Mouse (Mus musculus): ENCODE results near the gene Bbs9. TPM values are rescaled to one million over a fixed set of nuclear protein-coding genes. Genes with fewer than 3 reads are reported as not detected.

Bbs9 gene
- polyA plus RNA-seq, 1 experiment from 2014 or later: 12.3 TPM

- Histone ChIP-seq H3K4me2 (replicated peaks; ENCODE audit: low read depth, low read length) (no peak overlapping the region), H3K9me3 (ENCODE audit: control insufficient read depth, low read length) (no peaks in the 10 kb centered on the region), H3K4me1 (ENCODE audit: control insufficient read depth, insufficient read depth, low read length) (no peaks in the 10 kb centered on the region), H3K4me3 (ENCODE audit: low read length) (no peak overlapping the region), H3K9ac (ENCODE audit: low read depth, low read length) (no peak overlapping the region), H3K36me3 (ENCODE audit: control insufficient read depth, insufficient read depth, low read length) (no peaks in the 10 kb centered on the region), H3K27ac (ENCODE audit: low read depth, low read length) (no peak overlapping the region), H3K27me3 (ENCODE audit: control insufficient read depth, insufficient read depth, low read length) (no peaks in the 10 kb centered on the region)
- WGBS: 55% methylated on average over 9 of the region's 9 CpGs
- ATAC-seq (ENCODE audit: low FRiP score, low TSS enrichment): 0 out of 2 replicates have a peak, but pooled peaks have one; percentile 66
Measured at GRCm38 (mm10) chr9:22624966-22625365, 149.5 kb downstream of the Bbs9 start.

- Histone ChIP-seq H3K4me3 (ENCODE audit: low read length) (no peak overlapping the region), H3K9me3 (ENCODE audit: control insufficient read depth, low read length) (no peaks in the 10 kb centered on the region), H3K4me1 (ENCODE audit: control insufficient read depth, insufficient read depth, low read length) (no peaks in the 10 kb centered on the region), H3K27me3 (ENCODE audit: control insufficient read depth, insufficient read depth, low read length) (no peaks in the 10 kb centered on the region), H3K36me3 (ENCODE audit: control insufficient read depth, insufficient read depth, low read length) (no peaks in the 10 kb centered on the region), H3K4me2 (replicated peaks; ENCODE audit: low read depth, low read length) (no peak overlapping the region), H3K9ac (ENCODE audit: low read depth, low read length) (no peak overlapping the region), H3K27ac (ENCODE audit: low read depth, low read length) (no peak overlapping the region)
- no peak for ATAC-seq (ENCODE audit: low FRiP score, low TSS enrichment)
- 86% methylated on average over 3 of the region's 3 CpGs for WGBS
Measured at GRCm38 (mm10) chr9:22626014-22626413, 150.5 kb downstream of the Bbs9 start.

- H3K9me3 ChIP-seq (ENCODE audit: control insufficient read depth, low read length): no peaks in the 10 kb centered on the region
- no peak overlapping the region for H3K4me3 ChIP-seq (ENCODE audit: low read length)
- H3K4me2 ChIP-seq (replicated peaks; ENCODE audit: low read depth, low read length): no peak overlapping the region
- 56% methylated on average over 3 of the region's 3 CpGs for WGBS
- 0 out of 2 replicates have a peak, but pooled peaks have one; percentile 69 for ATAC-seq (ENCODE audit: low FRiP score, low TSS enrichment)
- no peaks in the 10 kb centered on the region for H3K36me3 ChIP-seq (ENCODE audit: control insufficient read depth, insufficient read depth, low read length)
- H3K9ac ChIP-seq (ENCODE audit: low read depth, low read length): no peak overlapping the region
- H3K4me1 ChIP-seq (ENCODE audit: control insufficient read depth, insufficient read depth, low read length): no peaks in the 10 kb centered on the region
- H3K27ac ChIP-seq (ENCODE audit: low read depth, low read length): no peak overlapping the region
- no peaks in the 10 kb centered on the region for H3K27me3 ChIP-seq (ENCODE audit: control insufficient read depth, insufficient read depth, low read length)
Measured at GRCm38 (mm10) chr9:22627912-22628311, 152.4 kb downstream of the Bbs9 start.

- H3K36me3 ChIP-seq (ENCODE audit: control insufficient read depth, insufficient read depth, low read length): no peaks in the 10 kb centered on the region
- no peak overlapping the region for H3K27ac ChIP-seq (ENCODE audit: low read depth, low read length)
- H3K4me1 ChIP-seq (ENCODE audit: control insufficient read depth, insufficient read depth, low read length): no peaks in the 10 kb centered on the region
- ATAC-seq (ENCODE audit: low FRiP score, low TSS enrichment): no peak
- no peak overlapping the region for H3K9ac ChIP-seq (ENCODE audit: low read depth, low read length)
- 86% methylated on average over 9 of the region's 9 CpGs for WGBS
- no peak overlapping the region for H3K4me2 ChIP-seq (replicated peaks; ENCODE audit: low read depth, low read length)
- no peaks in the 10 kb centered on the region for H3K9me3 ChIP-seq (ENCODE audit: control insufficient read depth, low read length)
- H3K27me3 ChIP-seq (ENCODE audit: control insufficient read depth, insufficient read depth, low read length): no peaks in the 10 kb centered on the region
- no peak overlapping the region for H3K4me3 ChIP-seq (ENCODE audit: low read length)
Measured at GRCm38 (mm10) chr9:22632800-22633485, 157.4 kb downstream of the Bbs9 start.

GRCm38 (mm10) chr9:22638502-22638901, 163.0 kb downstream of the Bbs9 start:
- H3K9me3 ChIP-seq (ENCODE audit: control insufficient read depth, low read length): no peaks in the 10 kb centered on the region
- no peaks in the 10 kb centered on the region for H3K27me3 ChIP-seq (ENCODE audit: control insufficient read depth, insufficient read depth, low read length)
- H3K36me3 ChIP-seq (ENCODE audit: control insufficient read depth, insufficient read depth, low read length): no peaks in the 10 kb centered on the region
- H3K4me3 ChIP-seq (ENCODE audit: low read length): no peak overlapping the region
- H3K4me1 ChIP-seq (ENCODE audit: control insufficient read depth, insufficient read depth, low read length): peaks cover 6% of the 10 kb centered on the region; the same call in 1 of the 2 replicates
- ATAC-seq (ENCODE audit: low FRiP score, low TSS enrichment): no peak
- H3K4me2 ChIP-seq (replicated peaks; ENCODE audit: low read depth, low read length): no peak overlapping the region
- WGBS: 95% methylated on average over 5 of the region's 5 CpGs
- H3K9ac ChIP-seq (ENCODE audit: low read depth, low read length): no peak overlapping the region
- no peak overlapping the region for H3K27ac ChIP-seq (ENCODE audit: low read depth, low read length)

GRCm38 (mm10) chr9:22640683-22641431, 165.3 kb downstream of the Bbs9 start:
- H3K27ac ChIP-seq (ENCODE audit: low read depth, low read length): peak overlapping the region; percentile 52; the same call in 1 of the 2 replicates

GRCm38 (mm10) chr9:22645844-22646390, 170.4 kb downstream of the Bbs9 start:
- H3K4me1 ChIP-seq (ENCODE audit: control insufficient read depth, insufficient read depth, low read length): peaks cover 3% of the 10 kb centered on the region; the same call in 1 of the 2 replicates
- H3K9me3 ChIP-seq (ENCODE audit: control insufficient read depth, low read length): no peaks in the 10 kb centered on the region
- no peaks in the 10 kb centered on the region for H3K27me3 ChIP-seq (ENCODE audit: control insufficient read depth, insufficient read depth, low read length)
- H3K36me3 ChIP-seq (ENCODE audit: control insufficient read depth, insufficient read depth, low read length): no peaks in the 10 kb centered on the region
- 90% methylated on average over 6 of the region's 6 CpGs for WGBS
- H3K4me2 ChIP-seq (replicated peaks; ENCODE audit: low read depth, low read length): no peak overlapping the region
- H3K4me3 ChIP-seq (ENCODE audit: low read length): no peak overlapping the region
- H3K9ac ChIP-seq (ENCODE audit: low read depth, low read length): no peak overlapping the region
- no peak for ATAC-seq (ENCODE audit: low FRiP score, low TSS enrichment)
- H3K27ac ChIP-seq (ENCODE audit: low read depth, low read length): no peak overlapping the region

More at GRCm38 (mm10) chr9:22640683-22641431, 165.3 kb downstream of the Bbs9 start:
- WGBS: 24% methylated on average over 13 of the region's 13 CpGs
- Histone ChIP-seq H3K9me3 (ENCODE audit: control insufficient read depth, low read length) (no peaks in the 10 kb centered on the region), H3K4me3 (ENCODE audit: low read length) (no peak overlapping the region), H3K4me1 (ENCODE audit: control insufficient read depth, insufficient read depth, low read length) (peaks cover 6% of the 10 kb centered on the region; the same call in 1 of the 2 replicates), H3K4me2 (replicated peaks; ENCODE audit: low read depth, low read length) (no peak overlapping the region), H3K9ac (ENCODE audit: low read depth, low read length) (no peak overlapping the region), H3K27me3 (ENCODE audit: control insufficient read depth, insufficient read depth, low read length) (no peaks in the 10 kb centered on the region), H3K36me3 (ENCODE audit: control insufficient read depth, insufficient read depth, low read length) (no peaks in the 10 kb centered on the region)
- no peak for ATAC-seq (ENCODE audit: low FRiP score, low TSS enrichment)

- ATAC-seq (ENCODE audit: low FRiP score, low TSS enrichment): no peak
- no peak overlapping the region for H3K27ac ChIP-seq (ENCODE audit: low read depth, low read length)
Measured at GRCm38 (mm10) chr9:22646461-22646860, 170.9 kb downstream of the Bbs9 start.

GRCm38 (mm10) chr9:22648163-22648562, 172.6 kb downstream of the Bbs9 start:
- H3K4me3 ChIP-seq (ENCODE audit: low read length): no peak overlapping the region
- H3K4me1 ChIP-seq (ENCODE audit: control insufficient read depth, insufficient read depth, low read length): no peaks in the 10 kb centered on the region
- no peak for ATAC-seq (ENCODE audit: low FRiP score, low TSS enrichment)
- H3K9ac ChIP-seq (ENCODE audit: low read depth, low read length): no peak overlapping the region
- H3K4me2 ChIP-seq (replicated peaks; ENCODE audit: low read depth, low read length): no peak overlapping the region
- 97% methylated on average over 3 of the region's 3 CpGs for WGBS
- H3K36me3 ChIP-seq (ENCODE audit: control insufficient read depth, insufficient read depth, low read length): no peaks in the 10 kb centered on the region
- no peak overlapping the region for H3K27ac ChIP-seq (ENCODE audit: low read depth, low read length)
- H3K9me3 ChIP-seq (ENCODE audit: control insufficient read depth, low read length): no peaks in the 10 kb centered on the region
- no peaks in the 10 kb centered on the region for H3K27me3 ChIP-seq (ENCODE audit: control insufficient read depth, insufficient read depth, low read length)

More at GRCm38 (mm10) chr9:22646461-22646860, 170.9 kb downstream of the Bbs9 start:
- no peaks in the 10 kb centered on the region for H3K27me3 ChIP-seq (ENCODE audit: control insufficient read depth, insufficient read depth, low read length)
- no peak overlapping the region for H3K9ac ChIP-seq (ENCODE audit: low read depth, low read length)
- no peaks in the 10 kb centered on the region for H3K9me3 ChIP-seq (ENCODE audit: control insufficient read depth, low read length)
- no peak overlapping the region for H3K4me2 ChIP-seq (replicated peaks; ENCODE audit: low read depth, low read length)
- H3K4me1 ChIP-seq (ENCODE audit: control insufficient read depth, insufficient read depth, low read length): no peaks in the 10 kb centered on the region
- WGBS: 89% methylated on average over 3 of the region's 3 CpGs
- H3K36me3 ChIP-seq (ENCODE audit: control insufficient read depth, insufficient read depth, low read length): no peaks in the 10 kb centered on the region
- H3K4me3 ChIP-seq (ENCODE audit: low read length): no peak overlapping the region

Data from kidney, embryonic 14.5 days (tissue).